Mouse (Mus musculus) T-helper 2 cell (primary cell): Measurements from ENCODE around the gene Ndufa13.

ENCODE experiments used
- in situ Hi-C: fragments of 300-600 bp; cut with MboI, MseI; formaldehyde crosslinking; loops from one replicate; pipeline ENCODE4 v1.15.1; 2025; ENCODE audit warnings: high pct_unique_total_duplicates

Ndufa13 gene

GRCm38 (mm10) chr8:69847167-69848065 lies 54.9 kb downstream of the Ndufa13 start:
- in situ Hi-C loops, result no loop called here
